Mouse (Mus musculus) hindbrain, embryonic 10.5 days (tissue): ENCODE results near the gene Fam160b1. TPM values are rescaled to one million over a fixed set of nuclear protein-coding genes. Genes with fewer than 3 reads are reported as not detected.

ENCODE experiments used
- DNase-seq: peaks from one replicate; pipeline ENCODE4 v3.0.0-alpha.2; 2017; ENCODE audit warnings: low spot score
- H3K27ac ChIP-seq: fragments of 300-500 bp; sonication (generic); 2 replicates; pipeline ENCODE4 v1.5.1; 2016; ENCODE audit warnings: mild to moderate bottlenecking, moderate library complexity
- H3K27me3 ChIP-seq: fragments of 300-500 bp; sonication (generic); 2 replicates; pipeline ENCODE4 v1.6.1; 2016; ENCODE audit warnings: mild to moderate bottlenecking; ENCODE audit not compliant: poor library complexity, insufficient read depth, severe bottlenecking
- H3K36me3 ChIP-seq: fragments of 300-500 bp; sonication (generic); 2 replicates; pipeline ENCODE4 v1.6.1; 2016; ENCODE audit warnings: mild to moderate bottlenecking, moderate library complexity
- H3K4me1 ChIP-seq: fragments of 300-500 bp; sonication (generic); replicated peaks from 2 replicates; pipeline ENCODE4 v1.6.1; 2016; ENCODE audit warnings: mild to moderate bottlenecking
- H3K4me3 ChIP-seq: fragments of 300-500 bp; sonication (generic); 2 replicates; pipeline ENCODE4 v1.5.1; 2016; ENCODE audit warnings: mild to moderate bottlenecking, moderate library complexity
- H3K9me3 ChIP-seq: fragments of 300-500 bp; sonication (generic); 2 replicates; pipeline ENCODE4 v1.6.1; 2016; ENCODE audit warnings: mild to moderate bottlenecking, moderate library complexity
- WGBS: fragments of 180-500 bp; shearing (Covaris S2); methylation state at CpG from one replicate; pipeline ENCODE4 v1.1.7; 2016; 5-methylcytosine and 5-hydroxymethylcytosine counted together
- polyA plus RNA-seq: library from polyadenylated mRNA; unstranded; fragments of >200 nt; fragmentation: Nextera tagmentation; extraction: Ambion mirVana; gene quantifications from 2 replicates; pipeline ENCODE4 v1.2.1, GENCODE M21; 2016

The Fam160b1 gene
- polyA plus RNA-seq, 1 experiment from 2014 or later = 12.8 TPM

DNA sequence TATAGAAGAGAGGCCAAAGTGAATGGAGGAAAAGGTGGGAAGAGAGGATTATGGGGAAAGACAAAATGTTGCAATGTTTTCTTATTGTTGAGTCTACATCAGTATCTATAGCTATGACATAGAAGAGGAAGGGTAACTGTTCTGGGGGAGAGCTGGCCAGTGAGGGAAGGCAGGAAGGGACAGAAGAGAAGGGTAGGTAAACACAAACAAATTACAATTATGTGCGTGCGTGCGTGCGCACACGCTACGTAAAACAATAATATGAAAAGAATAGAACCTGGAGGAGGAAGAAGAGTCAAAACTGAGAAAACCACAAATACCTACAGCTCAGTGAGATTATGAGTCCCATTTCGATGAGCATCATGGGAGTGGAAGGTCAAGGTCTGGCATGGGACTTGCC lies 32.2 kb upstream of the Fam160b1 start:
- DNase-seq = no peak
- WGBS = 97% methylated on average over 7 of the region's 7 CpGs
- H3K27me3 ChIP-seq = peaks cover 7% of the 10 kb centered on the region; the same call in 1 of the 2 replicates
- 0 out of 2 replicates have a peak, but pooled peaks cover 3% of the 10 kb centered on the region for H3K4me1 ChIP-seq
- no peak overlapping the region for H3K27ac ChIP-seq
- H3K4me3 ChIP-seq = no peak overlapping the region
- no peaks in the 10 kb centered on the region for H3K36me3 ChIP-seq
- H3K9me3 ChIP-seq = no peaks in the 10 kb centered on the region

DNA sequence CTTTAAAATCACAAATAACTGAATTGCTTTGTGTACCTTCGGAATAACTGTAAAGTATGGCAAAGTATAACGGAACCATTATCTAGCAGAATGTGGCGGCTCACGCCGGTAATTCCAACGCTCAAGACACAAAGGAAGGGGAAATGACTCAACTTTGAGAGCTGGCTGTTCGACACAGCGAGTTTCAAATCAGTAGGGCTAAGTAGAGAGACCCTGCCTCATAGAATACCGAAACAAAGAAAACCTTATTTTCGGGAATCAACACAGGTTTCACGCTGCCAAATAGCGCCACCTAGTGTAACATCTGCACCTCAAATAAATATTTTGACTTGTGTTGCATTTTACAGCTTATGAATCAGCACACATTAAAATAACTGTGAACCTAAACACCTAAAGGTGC lies 31.7 kb upstream of the Fam160b1 start:
- 62% methylated on average over 12 of the region's 12 CpGs for WGBS
- 0 out of 2 replicates have a peak, but pooled peaks cover 3% of the 10 kb centered on the region for H3K4me1 ChIP-seq
- DNase-seq = peak; percentile 16

DNA sequence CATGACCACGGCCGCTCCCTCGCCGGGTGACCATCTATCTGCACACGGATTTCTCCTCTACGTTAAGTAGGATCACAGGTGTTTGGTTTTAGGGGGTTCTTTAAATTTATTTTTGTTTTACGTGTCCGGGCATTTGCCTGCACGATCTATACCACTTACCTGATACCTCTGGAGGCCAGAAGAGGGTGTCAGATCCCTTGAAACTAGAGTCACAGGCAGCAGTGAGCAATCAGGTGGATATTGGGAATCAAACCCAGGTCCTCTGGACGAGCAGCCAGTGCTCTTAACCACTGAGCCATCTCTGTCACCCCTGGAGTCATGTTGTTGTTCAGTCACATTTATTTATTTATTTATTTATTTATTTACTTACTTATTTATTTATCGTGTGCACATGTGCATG lies 30.2 kb upstream of the Fam160b1 start:
- Histone ChIP-seq H3K4me1 (peaks cover 9% of the 10 kb centered on the region; the same call in 1 of the 2 replicates), H3K36me3 (no peaks in the 10 kb centered on the region), H3K4me3 (no peak overlapping the region), H3K27ac (no peak overlapping the region), H3K9me3 (no peaks in the 10 kb centered on the region), H3K27me3 (no peaks in the 10 kb centered on the region)
- WGBS = 80% methylated on average over 11 of the region's 11 CpGs
- no peak for DNase-seq

More for the DNA sequence above, 31.7 kb upstream of the Fam160b1 start:
- no peak overlapping the region for H3K4me3 ChIP-seq
- H3K27me3 ChIP-seq = peaks cover 7% of the 10 kb centered on the region; the same call in 1 of the 2 replicates
- no peaks in the 10 kb centered on the region for H3K9me3 ChIP-seq
- no peak overlapping the region for H3K27ac ChIP-seq
- H3K36me3 ChIP-seq = no peaks in the 10 kb centered on the region

DNA sequence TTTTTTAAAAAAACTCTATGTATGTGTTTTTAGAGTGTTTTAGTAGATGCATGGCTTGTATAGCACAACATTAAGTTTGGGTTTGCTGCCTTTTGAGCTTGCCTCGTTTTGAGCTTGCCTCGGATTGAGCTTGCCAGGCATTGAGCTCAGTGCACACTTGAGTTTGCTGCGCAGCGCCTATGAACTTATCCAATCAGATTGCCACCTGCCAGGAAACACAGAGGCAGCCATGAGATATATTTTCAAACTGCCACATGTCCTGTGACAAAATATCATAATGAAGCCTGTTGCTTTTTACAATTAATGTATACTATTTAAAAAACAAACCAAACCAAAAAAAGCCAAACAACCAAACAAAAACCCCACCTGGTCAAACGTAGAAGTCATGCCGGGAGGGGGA lies 29.2 kb upstream of the Fam160b1 start:
- DNase-seq = no peak
- no peak overlapping the region for H3K4me3 ChIP-seq
- no peaks in the 10 kb centered on the region for H3K36me3 ChIP-seq
- H3K27me3 ChIP-seq = no peaks in the 10 kb centered on the region
- no peak overlapping the region for H3K27ac ChIP-seq
- H3K4me1 ChIP-seq = peaks cover 9% of the 10 kb centered on the region; the same call in 1 of the 2 replicates
- H3K9me3 ChIP-seq = no peaks in the 10 kb centered on the region
- WGBS = 83% methylated on average over 6 of the region's 6 CpGs

DNA sequence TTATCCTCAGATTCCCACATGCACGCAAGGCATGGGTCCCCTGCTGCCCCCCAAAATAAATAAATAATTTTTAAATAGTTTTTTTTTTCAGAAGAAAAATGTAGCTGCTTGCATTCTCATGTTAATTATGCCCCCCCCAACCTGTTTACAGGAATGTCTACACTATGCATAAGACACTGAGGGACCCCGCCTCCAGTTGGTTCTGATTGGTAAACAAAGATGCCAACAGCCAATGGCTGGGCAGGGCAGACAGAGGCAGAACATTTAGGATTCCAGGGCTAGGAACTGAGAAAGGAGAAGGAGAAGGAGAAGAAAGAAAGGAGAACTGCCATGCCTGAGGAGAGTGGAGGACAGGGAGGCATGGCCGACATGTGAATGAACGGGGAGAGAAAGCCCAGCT lies 27.1 kb upstream of the Fam160b1 start:
- Histone ChIP-seq H3K27me3 (no peaks in the 10 kb centered on the region), H3K4me3 (no peak overlapping the region), H3K27ac (no peak overlapping the region), H3K36me3 (no peaks in the 10 kb centered on the region), H3K9me3 (no peaks in the 10 kb centered on the region), H3K4me1 (peaks cover 9% of the 10 kb centered on the region; the same call in 1 of the 2 replicates)
- 89% methylated on average over 4 of the region's 4 CpGs for WGBS
- DNase-seq = no peak

DNA sequence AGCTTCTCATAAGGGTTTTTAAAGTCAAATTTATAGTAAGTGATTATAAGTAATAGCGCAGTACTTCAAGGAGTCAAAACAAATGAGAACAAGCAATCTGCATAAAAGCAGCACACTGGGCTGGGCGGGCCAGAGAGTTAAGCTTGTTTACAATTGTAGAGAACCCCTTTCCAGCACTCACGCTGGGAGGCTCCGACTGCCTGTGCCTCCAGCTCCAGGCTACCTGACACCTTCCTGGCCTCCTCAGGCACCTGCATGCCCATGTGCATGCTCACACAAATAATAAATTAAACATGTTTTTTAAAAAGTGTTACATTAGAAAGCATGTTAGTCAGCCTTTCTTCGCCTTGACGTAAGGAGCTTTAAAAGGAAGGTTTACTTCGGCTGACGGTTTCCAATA lies 25.3 kb upstream of the Fam160b1 start:
- Histone ChIP-seq H3K27me3 (no peaks in the 10 kb centered on the region), H3K4me3 (no peak overlapping the region), H3K4me1 (peaks cover 9% of the 10 kb centered on the region; the same call in 1 of the 2 replicates), H3K27ac (no peak overlapping the region), H3K36me3 (no peaks in the 10 kb centered on the region), H3K9me3 (no peaks in the 10 kb centered on the region)
- 45% methylated on average over 8 of the region's 8 CpGs for WGBS
- no peak for DNase-seq

DNA sequence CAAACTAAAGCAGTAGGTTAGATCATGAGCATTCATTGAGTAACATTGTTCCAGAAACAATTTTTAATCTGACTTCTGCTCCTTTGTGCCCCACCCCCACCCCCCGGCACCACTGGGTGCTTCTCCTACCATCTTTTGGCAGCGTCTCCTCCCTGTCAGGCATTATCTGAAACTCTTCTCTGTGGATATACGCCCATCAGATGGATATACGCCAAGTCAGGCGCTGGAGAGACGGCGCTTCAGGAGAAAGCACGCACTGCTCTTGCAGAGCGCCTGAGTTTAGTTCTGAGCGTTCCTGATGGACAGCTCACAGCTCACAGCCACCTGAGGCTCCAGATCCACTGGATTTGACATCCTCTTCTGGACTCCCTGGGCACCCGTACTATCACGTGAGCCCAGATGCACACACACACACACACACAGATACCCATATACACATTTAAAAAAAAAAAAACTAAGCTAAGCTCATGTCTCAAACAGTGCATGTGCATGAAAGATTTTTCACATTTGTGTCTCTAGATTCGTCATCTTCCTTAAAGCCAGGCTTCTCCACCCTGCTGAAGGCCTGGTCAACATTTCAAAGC lies 21.1 kb upstream of the Fam160b1 start:
- Histone ChIP-seq H3K27ac (no peak overlapping the region), H3K4me1 (peaks cover 5% of the 10 kb centered on the region; the same call in 1 of the 2 replicates), H3K27me3 (no peaks in the 10 kb centered on the region), H3K4me3 (no peak overlapping the region), H3K36me3 (no peaks in the 10 kb centered on the region), H3K9me3 (no peaks in the 10 kb centered on the region)
- 92% methylated on average over 13 of the region's 13 CpGs for WGBS
- DNase-seq = no peak

DNA sequence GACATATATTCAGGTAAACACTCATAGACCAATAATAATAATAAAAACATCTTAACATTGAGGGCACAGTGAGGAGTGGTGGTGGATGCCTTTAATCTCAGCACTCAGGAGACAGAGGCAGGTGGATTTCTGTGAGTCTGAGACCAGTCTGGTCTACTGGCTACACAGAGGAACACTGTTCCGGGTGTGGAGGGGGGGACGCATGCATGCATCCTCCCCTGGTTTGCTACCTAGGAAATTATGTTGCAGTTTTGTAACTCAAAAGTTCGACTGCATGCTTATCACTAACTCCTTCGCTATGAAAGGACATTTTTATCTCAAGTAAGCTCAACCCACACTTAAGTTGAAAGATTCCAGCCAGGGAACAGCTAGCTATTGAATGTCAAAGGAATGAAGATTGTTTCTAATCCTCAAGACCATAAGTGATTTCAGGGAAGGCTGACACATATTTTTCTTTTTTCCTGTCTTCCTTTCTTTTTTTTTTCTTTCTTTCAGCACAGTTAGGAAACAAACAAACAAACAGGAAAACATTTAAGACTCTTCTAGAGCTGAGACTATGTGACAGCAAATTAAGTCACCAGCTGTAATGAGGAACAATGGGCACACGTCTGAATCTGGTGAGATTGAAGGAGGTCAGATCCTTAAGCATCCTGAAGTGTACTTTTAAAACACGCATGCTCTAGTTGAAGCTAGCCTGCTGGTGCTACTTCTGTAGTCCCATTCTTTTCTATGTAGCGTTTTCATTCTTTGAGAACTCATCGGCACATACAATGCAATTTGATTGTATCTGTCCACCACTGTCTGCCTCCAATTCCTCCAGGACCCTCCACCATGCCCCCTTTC lies 19.4 kb upstream of the Fam160b1 start:
- Histone ChIP-seq H3K27me3 (no peaks in the 10 kb centered on the region), H3K4me3 (no peak overlapping the region), H3K27ac (no peak overlapping the region), H3K4me1 (no peaks in the 10 kb centered on the region), H3K36me3 (no peaks in the 10 kb centered on the region), H3K9me3 (no peaks in the 10 kb centered on the region)
- DNase-seq = no peak
- 82% methylated on average over 8 of the region's 8 CpGs for WGBS

DNA sequence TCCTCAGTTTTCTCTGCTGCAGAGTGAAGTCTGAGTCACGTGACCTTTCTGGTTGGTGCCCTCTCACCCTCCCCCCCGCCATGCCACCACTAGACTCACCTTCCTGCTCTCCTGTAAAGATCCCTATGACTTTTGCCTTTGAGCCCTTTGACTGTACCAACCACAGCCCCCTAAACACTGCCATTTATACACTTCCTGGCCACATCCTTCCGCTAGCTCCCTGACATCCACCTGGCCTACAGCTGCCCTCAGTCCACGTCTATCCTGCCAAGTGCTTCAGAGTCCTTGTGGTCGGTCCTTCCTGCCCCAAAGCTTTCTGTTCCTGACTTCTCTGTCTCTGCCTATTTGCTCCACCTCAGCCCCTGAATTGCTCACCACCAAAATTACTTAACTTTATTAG lies 16.6 kb upstream of the Fam160b1 start:
- Histone ChIP-seq H3K27ac (no peak overlapping the region), H3K27me3 (no peaks in the 10 kb centered on the region), H3K4me1 (no peaks in the 10 kb centered on the region), H3K9me3 (peaks cover 18% of the 10 kb centered on the region), H3K36me3 (no peaks in the 10 kb centered on the region), H3K4me3 (no peak overlapping the region)
- DNase-seq = no peak
- 84% methylated on average over 5 of the region's 5 CpGs for WGBS

DNA sequence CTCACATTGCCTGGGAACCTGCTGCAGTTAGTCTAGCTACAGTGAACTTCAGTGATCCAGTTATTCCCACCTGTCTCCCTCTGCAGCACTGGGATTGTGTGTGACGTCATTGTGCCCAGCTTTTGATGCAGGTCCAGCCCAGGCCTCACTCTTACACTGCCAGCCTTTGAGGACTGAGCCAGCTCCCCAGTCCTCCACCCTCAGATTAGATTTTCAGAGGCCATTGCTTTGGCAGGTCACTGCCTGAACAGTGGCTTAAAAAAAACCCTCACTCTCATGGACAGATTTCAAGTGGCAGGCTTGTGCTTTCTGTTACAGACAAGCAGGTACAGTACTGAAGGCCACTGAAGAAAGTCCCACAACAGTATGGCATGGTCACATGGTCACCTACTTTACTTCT lies 15.8 kb upstream of the Fam160b1 start:
- H3K36me3 ChIP-seq = no peaks in the 10 kb centered on the region
- WGBS = 80% methylated on average over 1 of the region's 1 CpGs
- H3K4me1 ChIP-seq = no peaks in the 10 kb centered on the region
- H3K27ac ChIP-seq = no peak overlapping the region
- no peak overlapping the region for H3K4me3 ChIP-seq
- DNase-seq = no peak
- peaks cover 18% of the 10 kb centered on the region for H3K9me3 ChIP-seq
- H3K27me3 ChIP-seq = no peaks in the 10 kb centered on the region

DNA sequence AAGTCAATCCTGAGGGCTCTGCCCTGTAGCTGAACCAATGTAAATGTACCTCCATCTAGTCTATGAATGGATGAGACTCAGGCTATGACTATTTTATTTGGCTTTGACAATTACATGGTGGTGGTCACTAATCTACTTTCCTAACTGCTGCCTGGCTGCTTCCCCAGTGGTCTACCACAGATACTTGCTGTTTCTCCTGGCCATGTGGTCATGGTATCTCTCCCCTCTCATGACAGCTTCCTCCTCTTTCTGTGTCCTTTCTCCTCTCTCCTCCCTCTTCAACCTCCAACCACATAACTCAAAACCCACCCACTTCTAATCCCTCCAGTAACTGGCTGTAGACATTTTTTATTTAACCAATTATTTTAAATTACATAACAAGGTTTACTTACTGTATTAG lies 11.4 kb upstream of the Fam160b1 start:
- Histone ChIP-seq H3K36me3 (no peaks in the 10 kb centered on the region), H3K27ac (no peak overlapping the region), H3K4me3 (no peak overlapping the region), H3K4me1 (no peaks in the 10 kb centered on the region), H3K9me3 (peaks cover 18% of the 10 kb centered on the region), H3K27me3 (no peaks in the 10 kb centered on the region)
- no peak for DNase-seq

DNA sequence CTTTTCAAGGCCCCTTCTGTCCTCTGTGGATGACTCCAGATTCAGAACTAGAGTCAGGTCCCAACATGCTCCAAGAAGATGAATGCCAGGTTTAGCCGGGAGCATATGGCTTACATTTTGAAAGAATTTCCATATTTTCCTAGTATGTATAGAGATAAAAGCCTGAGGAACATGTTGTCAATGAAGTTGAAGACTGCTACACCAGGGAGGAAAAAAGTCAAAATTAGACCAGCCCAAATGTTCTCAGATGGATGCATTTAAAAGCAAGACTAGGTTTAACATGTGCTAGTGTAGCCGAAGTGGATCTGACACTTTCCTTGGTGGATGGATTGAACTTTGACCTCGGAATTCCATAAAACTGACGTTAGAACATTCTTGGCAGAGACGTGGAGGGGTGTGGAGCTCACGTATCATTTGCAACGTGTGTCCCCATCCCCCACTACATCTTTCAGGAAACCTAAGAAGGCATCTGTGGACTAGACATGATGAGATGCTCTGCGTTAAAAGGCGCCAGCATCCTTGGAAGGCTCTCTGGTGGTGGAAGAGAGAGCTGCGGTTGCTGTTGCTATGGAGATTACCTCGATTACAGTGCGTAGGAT lies 8.0 kb upstream of the Fam160b1 start:
- Histone ChIP-seq H3K27me3 (no peaks in the 10 kb centered on the region), H3K4me1 (peaks cover 10% of the 10 kb centered on the region), H3K27ac (no peak overlapping the region), H3K36me3 (no peaks in the 10 kb centered on the region), H3K4me3 (no peak overlapping the region), H3K9me3 (peaks cover 9% of the 10 kb centered on the region)
- WGBS = 92% methylated on average over 12 of the region's 12 CpGs
- no peak for DNase-seq

DNA sequence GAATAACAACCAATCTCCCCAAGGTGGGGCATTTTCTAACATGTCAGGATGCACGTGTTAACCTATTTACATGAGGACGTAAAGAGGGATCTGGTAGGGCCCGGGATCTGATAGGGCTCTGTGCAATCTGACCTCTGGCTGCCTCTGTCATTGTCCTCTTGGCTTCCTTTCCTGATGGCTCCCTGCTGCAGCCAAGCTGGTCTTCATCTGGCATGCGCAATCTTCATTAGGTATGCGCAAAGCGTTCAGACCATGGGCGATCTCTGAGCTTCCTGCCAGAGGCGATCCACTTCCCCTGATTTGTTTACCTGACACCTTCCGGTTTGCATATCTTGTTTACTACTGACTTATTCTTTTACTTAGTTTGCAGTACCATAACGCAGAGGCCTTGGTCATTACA lies 7.3 kb upstream of the Fam160b1 start:
- Histone ChIP-seq H3K27me3 (no peaks in the 10 kb centered on the region), H3K9me3 (peaks cover 3% of the 10 kb centered on the region; the same call in 1 of the 2 replicates), H3K4me1 (peaks cover 14% of the 10 kb centered on the region), H3K27ac (no peak overlapping the region), H3K4me3 (no peak overlapping the region), H3K36me3 (no peaks in the 10 kb centered on the region)
- 89% methylated on average over 10 of the region's 10 CpGs for WGBS
- no peak for DNase-seq
